Mouse (Mus musculus) left cerebral cortex, postnatal 14 days (tissue): Measurements from ENCODE around the gene Dnah8. TPM values are rescaled to one million over a fixed set of nuclear protein-coding genes. Genes with fewer than 3 reads are reported as not detected.

ENCODE experiments used
- DNase-seq, 2 experiments: peaks; one replicate each; pipeline ENCODE4 v3.0.0; 2021 to 2022; ENCODE audit warnings: low spot score in 2 of 2, mixed read lengths in 1 of 2
- intact Hi-C: fragments of 180-260 bp; cut with DNase I; formaldehyde crosslinking; loops from one replicate; pipeline ENCODE4 v1.15.1; 2025
- total RNA-seq, 2 experiments: library from RNA; stranded (reverse); gene quantifications; 2 replicates each; pipeline ENCODE4 v1.2.3; 2021

Gene Dnah8
- total RNA-seq, 2 experiments from 2014 or later: 1.7 to 1.9 TPM

- intact Hi-C loops: no loop called here
- DNase-seq: no peak
Observed at GRCm38 (mm10) chr17:30640896-30641295, 16.7 kb downstream of the Dnah8 start.

DNA sequence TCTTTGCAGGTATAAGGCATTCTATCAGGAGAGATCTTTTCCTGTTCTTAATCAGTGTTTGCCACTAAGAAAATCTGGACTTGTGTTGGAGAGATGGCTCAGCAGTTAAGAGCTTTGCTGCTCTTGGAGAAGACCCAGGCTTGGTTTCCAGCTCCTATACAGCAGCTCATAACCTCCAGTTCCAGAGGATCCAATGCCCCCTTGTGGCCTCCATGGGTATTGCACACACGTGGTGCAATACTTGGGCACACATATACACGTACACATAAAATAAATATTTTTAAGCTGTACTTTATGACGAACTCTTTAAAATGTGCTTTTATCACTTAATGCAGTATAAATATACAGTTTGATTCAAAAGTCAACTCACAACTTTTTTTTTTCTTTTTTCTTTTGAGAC lies 24.6 kb downstream of the Dnah8 start:
- DNase-seq: no peak
- intact Hi-C loops: no loop called here

GRCm38 (mm10) chr17:30653010-30653409 lies 28.9 kb downstream of the Dnah8 start:
- intact Hi-C loops: no loop called here
- peak in 1 of 2 experiments; percentile 61 for DNase-seq

DNA sequence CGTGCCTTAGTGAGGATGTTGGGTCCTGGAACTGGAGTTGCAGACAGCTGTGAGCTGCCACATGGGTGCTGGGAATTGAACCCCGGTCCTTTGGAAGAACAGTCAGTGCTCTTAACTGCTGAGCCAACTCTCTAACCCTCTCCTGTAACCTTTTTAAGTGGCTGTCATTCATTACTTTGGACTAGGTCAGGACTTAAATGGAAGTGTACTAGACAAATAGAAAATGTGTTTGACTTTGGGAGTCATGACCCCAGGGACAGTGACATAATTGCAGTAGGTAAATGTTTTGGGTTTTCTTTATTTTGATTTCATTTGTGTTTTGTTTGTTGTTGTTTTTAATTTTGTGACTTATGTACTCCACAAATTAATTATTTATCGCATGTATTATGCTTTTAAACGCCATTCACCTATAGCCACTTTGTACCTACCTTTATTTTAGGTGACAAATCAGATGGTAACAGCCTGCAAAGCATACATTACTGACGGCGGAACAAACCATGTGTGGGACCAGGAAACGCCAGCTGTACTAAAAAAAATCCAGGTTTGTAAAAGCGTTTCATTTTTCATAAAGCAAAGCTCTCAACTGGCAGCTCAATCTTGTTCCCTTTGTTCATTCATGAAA lies 33.5 kb downstream of the Dnah8 start:
- no peak for DNase-seq
- intact Hi-C loops: no loop called here

DNA sequence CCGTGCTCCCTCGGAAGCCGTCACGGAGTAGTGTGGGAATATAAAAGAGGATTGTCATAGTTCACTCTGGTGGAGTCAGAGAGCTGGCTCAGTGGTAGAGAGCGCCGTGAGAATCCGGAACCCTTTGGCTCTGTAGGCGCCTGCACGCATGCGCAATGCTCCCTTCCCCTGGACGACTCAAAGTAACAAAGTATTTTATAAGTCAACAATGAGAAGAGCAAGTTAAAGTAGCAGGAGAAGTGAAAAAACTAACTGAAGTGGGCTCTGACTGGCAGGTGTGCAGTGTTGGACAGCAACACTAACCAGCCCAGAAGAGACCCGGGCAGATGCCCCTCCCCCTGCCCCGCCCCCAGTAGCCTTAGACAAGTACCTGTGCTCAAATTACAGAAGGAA lies 34.0 kb downstream of the Dnah8 start:
- peak; percentile 73 to 77 for DNase-seq
- intact Hi-C loops: no loop called here

- intact Hi-C loops: no loop called here
- no peak for DNase-seq
Observed at GRCm38 (mm10) chr17:30662131-30662530, 38.0 kb downstream of the Dnah8 start.

GRCm38 (mm10) chr17:30663170-30663569 lies 39.0 kb downstream of the Dnah8 start:
- no peak for DNase-seq
- intact Hi-C loops: no loop called here

GRCm38 (mm10) chr17:30664856-30665255 lies 40.7 kb downstream of the Dnah8 start:
- intact Hi-C loops: no loop called here
- DNase-seq: no peak

GRCm38 (mm10) chr17:30672556-30672955 lies 48.4 kb downstream of the Dnah8 start:
- intact Hi-C loops: no loop called here

DNA sequence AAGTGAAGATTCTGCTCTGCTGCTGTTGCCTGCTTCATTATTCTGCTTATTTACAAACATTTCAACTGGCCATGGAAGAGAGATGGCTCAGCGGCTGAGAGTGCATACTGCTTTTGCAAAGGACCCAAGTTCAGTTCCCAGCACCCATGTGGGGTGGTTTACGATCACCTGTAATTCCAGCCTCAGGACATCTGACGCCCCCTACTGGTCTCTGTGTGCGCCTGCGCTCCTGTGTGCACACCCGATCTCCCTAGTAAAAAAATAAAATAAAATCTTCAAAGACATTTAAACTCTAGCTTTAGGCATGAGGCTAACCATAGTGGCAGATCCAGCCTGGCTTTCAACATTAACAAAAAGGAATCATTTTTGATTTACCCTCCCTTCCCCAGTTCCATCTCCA lies 48.9 kb downstream of the Dnah8 start:
- no peak for DNase-seq
- intact Hi-C loops: no loop called here

More at GRCm38 (mm10) chr17:30672556-30672955, 48.4 kb downstream of the Dnah8 start:
- no peak for DNase-seq

GRCm38 (mm10) chr17:30675021-30675740 lies 51.0 kb downstream of the Dnah8 start:
- intact Hi-C loops: no loop called here

GRCm38 (mm10) chr17:30678523-30678922 lies 54.4 kb downstream of the Dnah8 start:
- no peak for DNase-seq
- intact Hi-C loops: no loop called here

More at GRCm38 (mm10) chr17:30675021-30675740, 51.0 kb downstream of the Dnah8 start:
- peak; percentile 11 to 43 for DNase-seq

DNA sequence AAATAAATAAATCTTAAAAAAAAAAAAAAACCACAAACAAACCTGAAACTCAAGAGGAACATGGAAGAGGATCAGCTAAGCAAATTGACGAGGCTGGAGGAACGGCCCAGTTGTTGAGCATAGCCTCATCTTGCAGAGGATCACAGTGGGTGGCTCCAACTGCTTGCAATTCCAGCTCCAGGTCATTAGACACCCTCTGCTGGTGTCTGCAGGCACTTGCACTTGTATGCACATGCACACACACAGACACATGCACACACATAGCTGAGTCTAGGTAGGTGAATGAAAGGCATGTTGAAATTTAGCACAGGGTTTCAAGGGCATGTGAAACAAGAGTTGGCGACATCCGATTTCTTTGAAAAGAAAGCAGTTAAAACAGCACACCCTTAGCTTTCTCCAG lies 55.5 kb downstream of the Dnah8 start:
- DNase-seq: no peak
- intact Hi-C loops: no loop called here

- intact Hi-C loops: no loop called here
- DNase-seq: peak; percentile 42 to 51
Observed at GRCm38 (mm10) chr17:30681604-30682003, 57.5 kb downstream of the Dnah8 start.

GRCm38 (mm10) chr17:30690181-30690580 lies 66.0 kb downstream of the Dnah8 start:
- intact Hi-C loops: no loop called here
- DNase-seq: no peak

GRCm38 (mm10) chr17:30691481-30691880 lies 67.3 kb downstream of the Dnah8 start:
- no peak for DNase-seq
- intact Hi-C loops: no loop called here

- intact Hi-C loops: no loop called here
- no peak for DNase-seq
Observed at GRCm38 (mm10) chr17:30694281-30694680, 70.1 kb downstream of the Dnah8 start.

DNA sequence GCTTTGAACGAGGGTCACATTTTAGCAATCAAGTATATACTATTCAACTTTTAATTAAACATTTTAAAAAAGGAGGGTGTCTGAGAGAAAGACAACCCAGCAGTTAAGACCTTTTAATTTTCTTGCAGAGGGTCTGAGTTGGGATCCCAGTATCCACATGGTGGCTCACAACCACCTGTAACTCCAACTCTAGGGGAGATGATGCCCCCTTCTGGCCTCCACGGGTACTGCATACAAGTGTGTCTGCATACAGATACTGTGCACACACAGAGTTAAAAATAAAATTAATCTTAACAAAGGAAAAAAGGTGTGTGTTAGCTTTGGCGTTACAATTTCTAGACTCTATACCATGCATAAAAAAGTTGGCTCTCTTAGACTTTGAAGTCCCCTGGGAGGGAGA lies 90.6 kb downstream of the Dnah8 start:
- intact Hi-C loops: no loop called here

GRCm38 (mm10) chr17:30718197-30718596 lies 94.0 kb downstream of the Dnah8 start:
- intact Hi-C loops: no loop called here
- DNase-seq: no peak

More for the DNA sequence above, 90.6 kb downstream of the Dnah8 start:
- DNase-seq: no peak

DNA sequence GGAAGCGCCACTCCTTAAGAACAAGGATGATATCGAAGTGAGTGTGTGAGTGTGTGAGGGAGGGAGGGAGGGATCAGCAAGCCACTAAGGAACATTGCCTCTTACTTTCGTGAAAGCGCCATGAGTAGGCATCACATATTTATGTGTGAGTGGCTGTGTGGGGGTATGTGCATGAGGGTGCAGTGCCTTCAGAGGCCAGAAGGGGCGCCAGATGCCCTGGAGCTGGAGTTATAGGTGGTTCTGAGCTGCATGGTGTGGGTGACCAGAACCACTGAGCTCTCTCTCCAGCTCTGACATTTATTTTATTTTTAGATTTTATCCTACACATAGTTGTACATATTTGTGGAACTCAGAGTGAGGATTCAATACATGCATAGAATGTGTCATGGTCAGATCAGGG lies 94.9 kb downstream of the Dnah8 start:
- intact Hi-C loops: no loop called here
- DNase-seq: no peak

DNA sequence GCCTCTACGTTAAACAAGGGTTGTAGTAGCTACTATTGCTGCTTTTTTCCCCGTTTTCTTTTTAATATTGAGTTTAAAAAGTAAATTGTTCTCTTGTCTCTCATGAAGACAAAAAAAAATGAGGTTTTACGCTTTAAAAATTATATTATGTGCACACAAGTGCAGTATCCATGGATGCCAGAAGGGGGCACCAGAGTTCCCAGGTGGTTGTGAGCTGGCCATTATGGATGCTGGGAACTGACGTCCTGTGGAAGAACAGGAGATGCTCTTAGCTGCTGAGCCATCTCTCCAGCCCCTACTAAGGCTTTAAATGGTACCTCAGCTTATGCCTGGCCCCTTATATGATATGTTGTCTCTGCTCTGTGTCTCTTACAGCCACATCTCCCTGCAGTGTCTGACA lies 103.6 kb downstream of the Dnah8 start:
- intact Hi-C loops: no loop called here
- no peak for DNase-seq
